Mouse (Mus musculus) testis, postnatal 14 days (tissue): ENCODE results near the gene Apbb2.

ENCODE experiments used
- DNase-seq: peaks from one replicate; pipeline ENCODE4 v3.0.0; 2021; ENCODE audit warnings: low spot score

The Apbb2 gene

DNA sequence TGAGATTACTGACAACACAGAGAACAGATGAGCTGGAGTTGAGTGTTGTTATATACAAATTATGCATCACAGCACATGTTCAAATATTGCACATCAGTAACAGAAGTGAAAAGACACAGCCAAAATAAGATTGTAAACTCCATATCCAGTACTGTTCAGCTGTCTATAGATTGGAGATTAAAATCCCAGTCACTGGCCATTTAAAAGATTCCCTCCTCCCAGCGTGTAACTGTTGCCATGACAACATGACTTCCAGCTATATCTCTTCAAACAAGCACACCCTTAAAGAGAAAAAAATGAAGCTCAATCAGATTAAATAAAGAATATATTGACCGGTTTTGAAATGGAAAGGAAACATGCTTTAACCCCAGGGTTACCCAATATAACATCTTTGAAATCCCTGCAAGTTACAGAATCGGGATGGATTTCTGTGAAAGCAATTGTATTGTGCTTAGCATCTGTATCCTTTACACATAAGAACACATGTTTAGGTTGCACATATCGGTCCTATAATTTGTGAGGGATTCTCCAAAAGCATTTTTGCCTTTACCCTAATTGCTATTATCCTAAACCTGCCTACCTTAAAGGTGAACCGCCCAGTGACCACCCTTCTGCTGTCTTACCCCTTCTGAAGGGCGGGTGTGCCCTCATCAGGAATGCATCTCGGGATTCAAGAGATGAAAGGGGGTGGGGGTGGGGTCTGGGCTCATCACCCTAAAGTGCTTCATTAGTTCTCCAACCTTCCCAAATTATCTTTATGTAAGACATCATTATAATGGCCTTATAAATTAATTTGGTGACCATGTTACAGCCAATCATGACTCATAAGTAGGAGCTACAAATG is 202.7 kb downstream of the Apbb2 start:
- no peak for DNase-seq

DNA sequence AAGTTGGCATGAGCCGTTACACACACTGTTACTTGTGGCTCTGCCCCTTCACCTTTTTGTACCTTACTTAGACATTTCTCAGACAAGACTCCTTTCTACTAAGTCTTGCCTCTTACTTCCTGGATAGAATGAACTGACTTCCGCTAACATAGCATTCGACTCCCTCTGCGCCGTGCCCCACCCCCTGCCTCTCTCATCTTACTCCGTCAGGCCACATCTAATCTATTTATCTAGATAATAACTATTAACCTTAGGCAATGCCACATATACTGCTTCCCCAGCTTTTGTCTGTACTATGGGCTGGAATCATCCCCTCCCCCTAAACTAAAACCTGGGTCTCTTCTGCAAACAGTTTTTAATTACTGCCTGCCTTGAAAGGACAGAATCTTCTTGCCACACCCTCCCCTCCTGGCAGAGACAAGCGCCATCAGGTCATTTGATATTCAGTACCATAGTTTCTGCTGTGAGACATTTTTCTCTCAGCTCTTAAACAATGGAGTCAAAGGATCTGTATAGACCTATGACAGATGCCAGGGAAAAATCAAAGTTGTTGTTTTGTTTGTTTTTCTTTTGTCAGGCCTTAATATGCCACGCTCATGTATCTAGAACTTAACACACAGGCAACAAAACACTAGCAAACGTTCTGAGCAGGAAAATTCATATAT is 203.4 kb downstream of the Apbb2 start:
- no peak for DNase-seq

DNA sequence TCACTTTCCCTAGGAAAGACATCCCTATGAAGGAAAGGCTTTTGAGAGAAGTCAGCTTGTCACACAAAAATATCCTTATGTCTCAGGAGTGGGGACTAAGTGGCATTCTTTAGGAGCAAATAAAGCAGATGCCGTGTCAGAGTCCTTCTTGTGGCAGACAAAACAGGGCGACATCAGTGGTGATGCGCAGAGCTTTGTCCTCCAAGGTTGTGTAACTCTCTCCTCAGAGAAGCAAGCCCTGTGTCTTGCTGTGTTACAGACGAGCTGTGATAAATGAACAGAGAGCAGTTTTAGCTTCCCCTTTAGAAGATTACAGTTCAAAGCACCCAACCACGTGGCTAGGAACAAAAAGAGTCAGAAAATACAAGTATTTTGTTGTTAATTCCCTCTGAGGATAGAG is 205.2 kb downstream of the Apbb2 start:
- no peak for DNase-seq

DNA sequence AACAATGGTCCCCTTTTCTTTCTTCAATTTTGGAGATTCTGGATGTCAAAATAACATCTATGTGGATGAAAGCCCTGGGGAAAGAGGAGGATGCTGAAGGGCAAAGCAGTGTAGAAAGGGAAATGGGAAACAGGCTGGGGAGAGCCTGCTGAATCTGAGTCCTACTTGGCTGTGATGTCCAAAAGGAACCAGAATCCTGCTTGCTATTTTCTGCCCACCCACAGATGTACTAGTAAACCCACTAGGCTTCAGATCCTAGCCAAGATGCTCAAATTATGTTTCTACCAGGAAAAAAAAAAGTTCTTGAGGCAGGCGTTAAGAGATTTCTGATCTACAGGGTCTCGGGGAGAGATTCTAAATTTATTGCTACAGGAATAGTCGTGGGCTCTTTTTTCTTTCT is 205.8 kb downstream of the Apbb2 start:
- no peak for DNase-seq

DNA sequence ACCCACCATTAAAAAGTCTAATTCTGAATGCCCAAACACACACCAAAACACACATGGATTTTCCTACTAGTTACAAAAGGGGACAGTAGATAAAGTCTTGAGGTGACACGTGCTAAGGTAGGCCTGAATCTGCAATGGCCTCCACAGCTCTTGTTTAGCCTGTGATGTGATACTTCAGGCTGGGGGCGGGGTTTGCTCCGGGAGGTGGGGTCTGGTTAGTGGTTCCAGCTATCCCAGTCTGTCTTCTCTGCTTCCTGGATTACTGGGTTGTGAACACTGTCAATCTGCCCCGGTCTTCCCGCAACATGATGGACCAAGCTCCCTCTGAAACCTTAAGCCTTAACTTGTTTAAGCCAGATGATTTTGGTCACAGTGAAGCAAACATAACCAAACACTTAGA is 210.0 kb downstream of the Apbb2 start:
- DNase-seq, result no peak

DNA sequence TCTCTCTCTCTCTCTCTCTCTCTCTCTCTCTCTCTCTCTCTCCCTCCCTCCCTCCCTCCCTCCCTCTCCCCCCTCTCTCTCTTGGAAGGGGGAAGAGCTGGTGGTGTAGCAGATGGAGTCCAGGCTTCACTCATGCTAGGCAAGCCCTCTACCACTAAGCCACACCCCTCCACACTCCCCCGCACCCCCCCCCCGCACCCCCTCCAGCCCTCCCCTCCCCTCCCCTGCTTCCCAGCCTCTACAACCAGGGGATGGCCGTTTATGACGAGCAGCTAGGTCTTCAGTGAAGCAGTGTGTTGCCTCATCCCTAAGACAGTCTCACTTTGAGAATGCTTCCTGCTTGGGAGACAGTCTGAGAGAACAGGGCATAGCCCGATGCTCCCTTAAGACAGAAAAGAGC is 210.6 kb downstream of the Apbb2 start:
- DNase-seq, result no peak

DNA sequence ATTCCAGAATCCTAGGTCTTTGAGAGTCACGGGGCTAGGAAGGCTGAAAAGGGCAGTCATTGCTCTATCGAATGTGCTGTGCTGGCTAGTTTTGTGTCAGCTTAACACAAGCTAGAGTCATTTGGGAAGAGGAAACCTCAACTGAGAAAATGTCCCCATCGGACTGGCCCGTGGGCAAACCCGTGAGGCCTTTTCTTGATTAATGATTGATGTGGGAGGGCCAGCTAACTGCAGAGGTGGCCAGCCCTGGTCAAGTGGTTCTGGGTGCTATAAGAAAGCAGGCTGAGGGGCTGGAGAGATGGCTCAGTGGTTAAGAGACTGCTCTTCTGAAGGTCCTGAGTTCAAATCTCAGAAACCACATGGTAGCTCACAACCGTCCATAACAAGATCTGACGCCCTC is 212.2 kb downstream of the Apbb2 start:
- no peak for DNase-seq

DNA sequence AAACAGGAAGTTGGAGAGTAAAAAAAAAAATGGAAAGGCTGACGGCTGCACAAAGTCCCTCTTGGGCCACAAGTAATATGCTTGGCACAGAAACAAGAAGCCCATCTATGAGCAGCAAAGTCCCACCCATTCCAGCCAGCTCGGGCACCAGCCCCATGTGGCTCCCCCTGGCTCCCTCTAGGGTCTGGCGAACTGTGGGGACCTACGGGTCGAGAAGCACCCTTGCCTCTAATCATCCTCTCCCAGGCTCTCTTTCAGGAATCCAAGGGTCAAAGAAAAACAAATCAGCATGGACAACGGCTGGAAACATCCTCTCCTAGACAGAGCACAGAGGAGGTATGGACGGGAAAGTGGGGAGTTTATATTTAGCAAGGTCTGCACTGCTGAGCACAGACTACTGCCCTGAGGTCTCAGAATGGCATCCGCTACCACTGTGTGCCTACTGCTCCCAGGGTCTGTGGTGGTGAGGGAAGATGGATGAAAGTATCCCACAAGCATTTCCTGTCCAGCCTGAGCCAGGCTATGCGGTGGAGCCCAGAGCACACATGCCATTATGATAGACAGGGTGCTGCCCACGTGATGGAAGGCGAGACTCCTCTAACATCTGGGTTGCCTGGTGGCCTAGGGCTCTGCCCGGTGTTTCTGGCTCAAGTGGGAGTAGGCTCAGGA is 212.7 kb downstream of the Apbb2 start:
- no peak for DNase-seq

DNA sequence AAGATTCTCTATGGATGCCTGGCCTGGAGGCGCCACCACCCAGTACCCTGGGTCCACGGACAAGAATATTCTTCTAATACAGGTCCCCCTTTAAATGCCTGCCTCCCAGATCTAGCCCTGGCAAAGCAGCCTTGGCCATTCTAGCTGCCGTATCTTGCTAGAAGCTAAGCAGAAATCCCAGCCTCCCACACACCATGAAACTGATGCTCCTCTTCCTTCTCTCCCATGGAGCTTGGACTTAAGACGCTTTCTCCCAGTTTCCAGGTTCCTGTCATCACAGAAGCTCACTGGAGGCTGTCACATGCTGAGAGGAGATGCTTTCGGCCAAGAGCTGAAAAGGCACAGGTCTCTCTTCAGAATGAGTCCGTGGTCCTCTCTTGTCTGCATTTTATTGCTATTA is 213.3 kb downstream of the Apbb2 start:
- no peak for DNase-seq

DNA sequence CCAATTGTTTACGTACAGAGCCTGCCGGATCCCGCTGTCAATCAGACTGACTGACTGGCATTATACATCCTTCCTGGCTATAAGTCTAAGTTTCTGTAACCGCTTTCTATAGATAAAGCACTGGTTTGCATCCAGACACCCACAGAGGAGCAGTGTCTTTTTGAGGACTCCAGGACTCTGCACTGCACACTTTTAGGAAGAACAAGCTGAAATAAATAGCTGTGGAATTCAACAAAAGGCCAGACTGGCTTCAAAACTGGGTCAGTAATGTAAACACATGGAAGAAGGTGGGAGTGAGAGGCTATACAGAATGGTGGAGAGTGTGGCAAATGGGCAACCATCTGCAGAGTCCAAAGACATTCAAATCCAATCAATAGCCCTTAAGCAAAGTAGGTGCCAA is 218.0 kb downstream of the Apbb2 start:
- DNase-seq, result no peak

DNA sequence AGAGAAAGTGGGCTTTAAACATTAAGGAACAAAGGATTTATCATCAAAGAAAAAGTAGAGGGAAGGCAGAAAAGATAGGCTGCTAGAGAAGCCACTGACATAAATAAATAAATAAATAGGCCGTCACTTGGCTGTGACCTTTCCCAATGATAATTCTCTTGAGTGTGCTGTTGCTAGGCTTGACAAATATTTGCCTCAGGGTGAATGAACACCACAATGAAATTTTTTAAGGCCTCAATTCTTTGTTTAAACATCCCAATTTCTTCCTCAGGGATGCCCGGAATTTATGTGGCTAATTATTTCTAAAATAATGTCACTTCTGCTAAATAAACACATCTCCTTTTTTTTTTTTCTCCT is 219.3 kb downstream of the Apbb2 start:
- DNase-seq, result no peak

DNA sequence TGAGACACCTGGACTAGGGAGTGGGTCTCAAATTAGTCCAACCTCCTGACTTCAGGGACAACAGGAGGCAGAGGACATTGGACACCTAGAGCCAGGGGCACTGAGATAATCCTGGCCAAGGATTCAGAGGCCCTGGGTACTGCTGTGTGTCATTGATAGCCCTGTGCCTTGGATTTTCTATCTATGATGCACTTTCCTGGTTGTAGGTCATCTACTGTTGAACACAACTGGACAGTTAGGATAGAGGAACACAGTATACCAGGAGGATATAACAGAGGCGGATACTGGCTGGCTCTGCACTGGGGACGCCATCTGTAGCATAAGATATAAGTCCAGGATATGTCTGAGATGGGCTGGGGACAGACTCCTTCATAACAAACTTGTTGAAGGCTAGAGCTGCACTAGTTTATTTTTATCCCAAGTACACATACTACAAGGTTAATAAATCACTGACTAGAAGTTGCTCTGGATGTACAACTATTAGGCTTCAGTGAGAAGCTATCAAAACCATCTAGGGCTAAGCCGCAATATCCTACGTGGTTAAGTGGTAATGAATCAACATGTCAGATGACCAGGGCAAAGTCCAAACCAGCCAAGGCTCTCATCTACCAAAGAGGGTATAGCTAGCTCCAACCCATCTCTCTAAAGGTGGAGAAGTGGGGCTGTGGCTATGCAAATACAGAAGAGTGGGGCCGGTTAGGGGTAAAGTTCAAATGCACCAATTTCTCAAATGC is 219.9 kb downstream of the Apbb2 start:
- no peak for DNase-seq

DNA sequence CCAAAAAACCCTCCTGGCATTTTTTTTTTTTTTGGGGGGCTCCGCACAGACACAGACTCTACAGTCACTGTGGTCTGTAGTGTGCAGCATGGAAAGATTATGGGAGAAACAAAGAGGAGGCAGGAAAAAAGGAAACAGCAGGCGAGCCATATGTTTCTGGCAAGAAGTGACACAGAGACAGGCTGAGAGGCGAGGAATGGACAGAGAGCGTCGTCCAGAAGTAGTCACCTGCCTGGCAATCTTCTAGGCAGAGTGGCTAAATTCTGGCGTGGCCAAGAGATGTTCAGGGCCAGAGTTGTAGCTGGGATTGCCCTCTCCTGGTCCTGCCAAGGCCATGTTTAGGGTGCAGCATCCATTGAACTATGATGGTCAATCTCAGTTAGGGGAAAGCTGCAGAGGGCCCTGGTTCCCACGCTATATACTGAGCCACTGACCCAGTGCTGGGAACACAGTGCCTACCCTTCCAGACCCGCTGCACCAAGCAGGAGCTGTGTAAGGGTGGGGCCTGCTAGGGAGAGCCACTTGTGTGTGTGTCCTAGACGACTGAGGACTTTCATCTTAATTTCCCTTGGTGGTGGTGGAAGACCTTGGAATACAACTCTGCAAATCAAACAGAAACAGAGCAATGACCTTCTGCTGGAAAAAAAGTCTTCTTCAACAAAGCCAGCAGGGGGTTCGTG is 224.7 kb downstream of the Apbb2 start:
- no peak for DNase-seq

DNA sequence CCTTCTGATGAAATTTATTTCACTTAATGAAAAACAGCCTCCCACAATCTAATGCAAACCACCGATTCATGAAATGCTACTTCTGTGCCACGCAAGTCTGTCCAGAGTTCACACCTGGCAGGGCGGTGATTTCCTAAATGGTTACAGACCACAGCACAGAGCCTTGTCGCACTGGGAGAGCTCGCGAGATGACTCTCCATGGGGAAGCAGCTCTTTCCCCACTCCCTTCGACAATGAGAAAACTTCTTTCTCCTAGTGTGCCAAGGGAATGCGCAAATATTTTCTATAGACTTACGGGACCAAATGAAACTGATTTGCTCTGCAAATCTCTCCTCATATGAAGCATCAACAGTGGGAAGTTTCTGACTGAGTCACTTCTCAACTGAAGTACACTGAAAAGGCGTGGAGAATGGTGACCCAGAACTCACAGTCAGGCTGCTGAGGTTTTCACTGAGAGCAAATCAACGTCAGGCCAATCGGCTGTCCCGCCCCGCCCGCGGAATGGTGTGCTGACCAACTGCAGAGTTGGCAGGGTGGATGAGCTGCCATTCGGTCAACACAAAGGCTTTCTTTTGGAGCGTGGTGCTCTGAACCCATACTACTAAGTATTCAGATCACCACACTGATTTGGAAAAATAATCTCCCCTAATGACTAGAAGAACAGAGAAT is 225.6 kb downstream of the Apbb2 start:
- no peak for DNase-seq

DNA sequence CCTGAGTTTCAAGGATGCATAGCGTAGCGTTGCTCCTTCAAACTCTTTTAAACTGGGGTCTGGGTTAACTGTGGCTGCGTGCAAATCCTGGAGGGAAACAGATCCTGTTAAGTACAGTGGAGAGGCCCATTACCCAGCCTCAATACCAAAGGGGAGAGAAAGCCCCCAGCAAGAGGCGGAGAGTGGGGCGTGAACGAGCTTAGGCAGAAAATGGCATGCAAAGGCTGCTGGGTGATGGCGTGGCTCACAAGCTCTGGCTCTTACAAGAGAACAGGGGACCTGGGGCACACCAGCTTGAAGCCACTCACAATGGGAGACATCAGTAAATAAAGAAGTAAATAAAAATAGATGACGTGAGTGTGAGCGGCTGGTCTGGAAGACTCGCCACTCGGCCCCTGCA is 226.8 kb downstream of the Apbb2 start:
- no peak for DNase-seq

DNA sequence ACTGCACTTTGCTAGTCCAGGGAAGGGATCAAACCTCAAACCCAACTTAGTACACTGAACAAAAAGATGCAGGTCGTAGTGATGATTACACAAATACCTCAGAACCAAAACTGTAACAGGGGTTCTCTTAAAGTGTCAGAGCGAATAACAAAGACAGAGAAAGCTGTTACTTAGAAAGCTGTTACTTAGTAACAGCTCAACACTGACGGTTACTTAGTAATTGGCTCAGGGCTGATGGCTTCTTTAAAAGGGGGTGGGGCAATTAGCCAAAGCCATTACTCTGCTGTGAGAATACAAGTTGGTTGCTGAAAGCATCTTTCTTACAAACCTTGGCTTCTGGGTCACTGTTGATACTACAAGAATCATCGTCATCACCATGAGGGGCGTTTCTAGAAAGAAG is 227.3 kb downstream of the Apbb2 start:
- no peak for DNase-seq

DNA sequence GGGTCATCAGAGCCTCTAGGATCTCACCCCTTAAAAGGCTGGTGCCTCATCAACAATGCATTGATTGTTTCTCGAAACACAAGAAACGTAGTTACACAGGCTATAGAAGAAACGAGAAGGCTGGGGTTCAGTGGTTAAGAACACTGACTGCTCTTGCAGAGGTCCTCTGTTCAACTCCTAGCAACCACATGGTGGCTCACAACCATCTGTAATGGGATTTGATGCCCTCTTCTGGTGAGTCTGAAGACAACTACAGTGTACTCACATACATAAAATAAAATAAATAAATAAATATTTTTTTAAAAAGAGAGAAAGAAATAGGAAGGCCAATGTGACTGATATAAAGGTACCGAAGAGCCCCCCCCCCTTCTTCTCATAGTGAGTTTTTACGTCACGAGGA is 228.0 kb downstream of the Apbb2 start:
- no peak for DNase-seq

DNA sequence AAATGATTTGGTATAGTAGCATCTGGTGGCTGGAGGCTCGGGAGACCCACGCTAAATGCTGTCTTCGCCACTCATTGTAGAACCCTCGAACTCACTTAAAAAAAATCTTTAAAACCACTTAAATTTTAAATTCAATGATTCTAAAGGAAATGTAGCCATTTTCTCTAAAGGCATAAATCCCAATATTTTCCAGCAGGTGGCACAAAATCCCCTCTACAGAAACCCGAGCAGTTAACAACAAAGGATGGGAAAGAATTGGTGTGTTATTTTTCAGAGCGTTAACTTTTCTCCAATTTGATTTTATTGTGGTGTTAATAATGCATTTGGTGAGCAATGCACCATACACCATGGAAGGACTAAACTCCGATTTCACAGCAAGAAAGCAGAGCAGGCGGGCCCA is 231.1 kb downstream of the Apbb2 start:
- no peak for DNase-seq

DNA sequence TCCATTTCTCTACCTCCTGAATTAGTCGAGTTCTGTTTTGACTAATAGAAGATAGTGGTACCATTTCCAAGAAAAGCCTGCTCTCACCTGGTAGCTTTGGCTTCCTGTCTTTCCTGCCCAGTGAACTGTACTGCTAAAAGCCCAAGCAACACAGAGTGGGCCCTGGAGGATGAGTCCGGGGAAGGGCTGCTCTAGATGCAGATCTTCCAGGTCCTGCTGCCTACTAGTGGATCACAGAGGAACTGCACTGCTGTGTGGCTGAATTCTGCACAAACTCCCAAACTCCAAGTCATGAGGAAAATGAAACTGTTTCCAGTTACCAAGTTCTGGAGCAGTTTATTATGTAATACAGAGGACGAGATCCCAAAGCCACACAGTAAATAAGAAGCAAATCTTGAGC is 232.9 kb downstream of the Apbb2 start:
- no peak for DNase-seq

DNA sequence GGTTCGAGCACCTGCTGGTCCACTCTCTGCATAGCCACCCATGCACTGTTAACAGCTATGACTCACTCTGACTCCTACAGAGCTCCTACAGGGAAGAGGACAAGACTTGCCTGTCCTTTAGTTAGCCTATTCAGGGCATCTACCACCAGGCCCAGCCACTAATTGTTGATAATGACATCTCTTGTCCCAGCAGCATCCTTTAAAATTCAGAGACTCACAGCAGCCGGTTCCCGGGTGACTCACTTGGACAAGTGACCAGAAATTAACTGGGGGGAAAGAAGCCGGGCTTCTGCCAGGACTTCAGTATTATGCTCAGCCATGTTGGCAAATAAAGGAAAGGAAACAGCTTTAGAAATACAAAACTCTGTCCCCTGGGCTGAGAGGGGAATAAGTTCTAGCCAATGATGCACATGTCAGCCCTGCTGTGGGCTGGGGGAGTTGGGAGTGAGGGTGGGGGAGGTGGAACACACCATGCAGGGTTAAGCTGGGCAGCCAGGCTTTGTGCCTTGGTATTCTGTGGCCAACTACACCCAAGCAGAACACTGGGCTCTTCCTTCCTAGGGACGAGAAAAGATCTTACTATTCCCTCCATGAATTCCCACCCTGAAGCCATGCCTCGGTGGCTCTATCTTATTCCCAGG is 233.7 kb downstream of the Apbb2 start:
- no peak for DNase-seq

DNA sequence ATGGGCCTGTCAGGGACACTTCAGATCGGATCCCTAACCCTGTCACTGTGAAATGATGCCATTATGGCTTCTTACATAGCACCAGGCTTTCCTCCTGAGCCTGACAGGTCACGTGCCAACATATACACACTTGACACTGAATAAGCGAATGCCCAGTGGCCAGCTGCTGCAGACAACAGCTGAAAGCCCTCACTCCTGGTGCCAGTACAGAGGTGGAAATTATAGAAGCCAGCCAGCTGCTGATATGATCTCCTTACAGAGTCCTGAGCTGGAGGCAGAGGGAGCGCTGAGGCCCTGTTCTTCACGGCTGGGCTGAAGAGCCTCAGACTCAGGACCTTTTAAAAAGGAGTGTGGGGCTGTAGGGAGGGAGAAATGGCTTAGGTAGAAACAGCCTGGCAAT is 234.5 kb downstream of the Apbb2 start:
- no peak for DNase-seq
